Mouse (Mus musculus): ENCODE measurements around the gene Ets1.

The Ets1 gene

DNA sequence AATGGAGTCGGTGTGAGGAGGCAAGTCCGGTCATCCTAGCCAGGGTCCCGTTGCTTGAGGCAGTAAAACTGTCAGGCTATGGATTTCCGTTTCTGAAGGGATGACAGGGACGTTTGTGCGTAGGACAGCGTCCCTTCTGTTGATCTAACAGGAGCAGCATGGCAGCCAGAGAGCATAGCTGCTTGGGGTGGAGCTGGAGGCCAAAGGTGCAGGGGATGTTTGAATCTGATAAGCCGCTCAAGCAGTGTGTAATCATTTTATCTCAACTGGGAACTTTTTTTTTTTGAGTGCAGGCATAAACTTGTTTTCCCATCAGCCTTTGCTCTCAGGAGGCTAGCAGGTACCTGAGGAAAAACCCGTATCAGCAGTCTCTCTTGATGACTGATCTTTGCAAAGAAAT is 95.8 kb downstream of the Ets1 start:
- DNase-seq: no peak

DNA sequence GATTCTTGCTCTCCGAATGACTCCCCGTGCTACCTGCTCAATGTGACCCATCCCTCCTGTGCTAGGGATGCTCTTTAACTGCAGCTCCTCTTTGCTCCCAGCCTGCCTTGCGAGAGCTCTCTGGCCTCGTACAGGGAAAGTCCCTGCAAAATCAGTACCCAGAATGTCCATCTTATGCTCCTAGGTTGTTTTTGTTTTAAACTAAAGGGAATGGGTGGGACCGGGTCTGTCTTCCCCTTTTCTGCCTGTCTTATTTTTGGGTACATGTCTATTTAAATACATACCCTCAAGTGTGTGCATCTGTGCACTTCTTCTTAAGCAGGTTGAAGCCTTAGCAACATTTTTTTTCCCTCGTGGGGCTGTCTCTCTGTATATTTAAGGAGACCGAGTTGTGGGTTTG is 99.0 kb downstream of the Ets1 start:
- DNase-seq: no peak

DNA sequence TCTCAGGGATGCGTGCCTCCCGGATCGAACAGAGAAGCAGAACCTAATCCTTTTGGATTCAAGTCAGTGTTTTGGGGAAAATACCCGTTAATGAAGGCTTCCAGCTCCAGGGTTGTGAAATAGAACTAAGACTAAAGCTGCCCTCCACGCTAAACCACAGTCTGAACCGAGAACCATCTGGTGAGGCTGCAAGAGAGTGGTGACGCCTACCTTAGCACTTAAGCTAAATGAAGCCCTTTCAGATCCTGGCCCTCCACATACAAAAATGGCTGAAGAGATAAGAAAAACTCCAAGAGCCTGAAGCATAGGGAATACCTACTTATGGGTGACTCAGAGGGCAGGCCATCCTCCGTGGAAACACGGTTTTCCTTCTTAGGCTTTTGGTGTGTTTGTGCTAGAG is 100.0 kb downstream of the Ets1 start:
- DNase-seq: no peak

DNA sequence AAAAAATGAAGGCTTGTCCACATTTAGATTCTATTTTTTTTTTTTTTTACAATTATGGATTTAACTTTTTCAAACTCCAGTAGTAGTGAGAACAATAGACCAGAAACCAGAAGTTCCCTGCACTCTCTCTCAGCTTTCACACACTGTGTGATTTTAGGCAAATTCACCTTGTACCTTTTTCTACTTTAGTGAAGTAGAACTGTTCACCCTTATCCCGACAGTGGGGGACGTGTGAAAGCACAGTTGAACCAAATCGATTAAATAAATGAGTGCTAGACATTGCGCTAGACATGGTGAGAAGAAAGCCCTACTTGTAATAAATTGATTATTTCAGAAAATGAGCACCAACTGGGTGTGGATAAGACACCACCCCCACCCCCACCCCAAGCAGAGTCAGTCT is 104.0 kb downstream of the Ets1 start:
- no peak for DNase-seq

DNA sequence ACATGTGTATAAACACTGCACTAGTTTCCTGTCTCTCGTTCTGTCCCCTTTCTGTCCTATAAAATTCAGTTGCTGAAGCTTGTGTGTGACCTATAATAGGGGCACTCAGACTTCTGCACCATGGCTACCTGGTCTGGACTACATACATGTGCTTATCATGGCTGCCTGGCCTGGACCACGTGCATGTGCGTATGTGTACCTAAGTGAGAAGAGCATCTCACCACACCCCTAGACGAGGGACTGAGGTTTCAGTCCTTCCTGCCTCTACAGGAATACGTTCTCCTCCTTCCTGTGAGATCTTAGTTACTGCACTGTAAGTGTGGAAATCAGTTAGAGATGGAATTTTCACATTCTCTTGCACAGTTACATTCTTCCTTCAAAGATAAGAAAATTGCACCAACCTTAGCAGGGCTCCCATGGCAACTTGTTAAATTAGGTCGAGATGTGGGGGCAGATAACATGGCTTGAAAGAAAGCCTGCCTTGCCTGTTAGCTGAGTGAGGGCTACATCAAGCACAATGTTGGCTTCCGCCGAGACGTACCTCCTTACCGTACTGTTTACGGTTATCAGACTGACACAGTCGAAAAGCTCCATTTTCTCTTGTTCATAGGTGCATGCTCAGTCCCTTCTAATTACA is 104.8 kb downstream of the Ets1 start:
- DNase-seq: no peak

DNA sequence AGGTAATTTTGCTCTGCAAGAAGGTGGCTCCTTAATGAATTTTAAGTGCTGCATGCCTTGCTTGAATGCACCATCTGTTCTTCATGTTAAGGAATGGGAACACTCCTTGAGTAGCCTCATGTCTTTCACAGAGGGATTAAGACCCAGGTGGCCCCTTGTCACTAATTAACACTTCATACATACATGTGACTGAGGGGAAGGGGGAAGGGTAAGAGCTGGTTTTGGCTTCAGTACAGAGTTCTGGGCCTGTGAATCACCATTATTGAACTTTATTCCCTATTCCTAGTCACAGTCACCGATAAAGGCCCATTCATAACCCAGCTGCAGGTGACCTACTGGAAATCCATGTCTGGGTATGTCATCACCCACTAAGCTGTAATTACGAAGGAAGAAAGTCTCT is 105.7 kb downstream of the Ets1 start:
- DNase-seq: no peak

DNA sequence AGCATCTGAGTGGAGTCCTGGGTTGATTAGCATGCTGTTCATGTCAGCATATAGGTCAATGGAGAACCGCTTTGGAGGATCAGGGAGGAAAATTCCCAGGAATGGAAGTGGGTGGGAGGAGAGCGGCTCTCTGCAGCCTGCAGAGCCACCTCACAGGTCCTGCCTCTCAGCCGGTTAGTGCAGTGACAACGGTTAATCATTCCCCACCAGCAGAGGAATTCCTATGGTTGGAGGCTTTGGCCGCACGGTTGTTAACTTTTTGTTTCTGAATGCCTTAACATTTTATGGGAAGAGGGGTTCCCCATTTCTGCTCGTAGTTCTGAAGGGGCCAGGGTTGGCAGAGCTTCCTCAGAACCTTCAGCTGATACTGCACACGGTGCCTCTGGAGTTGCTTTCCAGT is 107.1 kb downstream of the Ets1 start:
- peak; percentile 62 for DNase-seq

DNA sequence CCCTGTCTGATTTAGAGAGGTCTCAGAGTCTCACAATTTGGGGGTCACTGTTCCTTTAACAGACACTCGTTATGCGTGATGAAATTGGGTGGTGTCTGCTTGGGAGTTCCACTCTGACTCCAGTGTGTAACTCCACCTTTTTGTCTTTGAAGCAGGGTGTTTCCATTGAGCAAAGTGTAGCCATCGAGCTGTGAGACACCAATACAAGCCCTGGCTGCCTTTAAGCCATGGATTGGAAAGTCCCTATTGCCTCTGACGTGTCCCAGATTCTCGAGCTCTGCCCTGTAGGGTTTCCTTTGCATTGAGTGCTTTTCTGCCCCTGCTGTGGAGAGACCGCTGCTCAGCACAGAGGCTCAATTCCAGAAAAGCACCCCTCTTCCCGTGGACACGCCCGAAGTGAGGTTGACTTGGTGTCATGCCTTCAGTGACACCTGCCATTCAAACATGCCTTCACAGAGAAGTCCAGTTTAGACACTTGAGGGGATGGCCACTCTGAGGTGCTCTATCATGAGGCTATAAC is 107.7 kb downstream of the Ets1 start:
- no peak for DNase-seq

DNA sequence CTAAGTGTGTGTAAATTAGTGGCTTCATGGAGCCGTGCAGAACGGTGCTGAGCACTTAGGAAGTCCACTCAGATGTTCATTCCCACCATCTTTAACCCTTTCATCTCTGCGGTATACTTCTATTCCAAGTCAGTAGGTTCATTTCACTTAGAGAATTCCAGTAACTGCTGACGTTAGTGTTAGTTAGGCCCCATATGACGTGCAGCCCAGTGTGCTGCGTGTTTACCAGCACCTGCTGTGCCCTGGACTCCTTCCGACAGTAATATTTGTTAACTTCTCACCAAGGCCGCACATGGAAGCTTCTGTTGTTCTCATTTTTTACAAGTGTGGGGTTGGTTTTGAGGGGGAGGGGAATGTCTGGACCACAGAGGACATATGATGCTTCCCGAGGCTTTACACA is 108.3 kb downstream of the Ets1 start:
- no peak for DNase-seq

DNA sequence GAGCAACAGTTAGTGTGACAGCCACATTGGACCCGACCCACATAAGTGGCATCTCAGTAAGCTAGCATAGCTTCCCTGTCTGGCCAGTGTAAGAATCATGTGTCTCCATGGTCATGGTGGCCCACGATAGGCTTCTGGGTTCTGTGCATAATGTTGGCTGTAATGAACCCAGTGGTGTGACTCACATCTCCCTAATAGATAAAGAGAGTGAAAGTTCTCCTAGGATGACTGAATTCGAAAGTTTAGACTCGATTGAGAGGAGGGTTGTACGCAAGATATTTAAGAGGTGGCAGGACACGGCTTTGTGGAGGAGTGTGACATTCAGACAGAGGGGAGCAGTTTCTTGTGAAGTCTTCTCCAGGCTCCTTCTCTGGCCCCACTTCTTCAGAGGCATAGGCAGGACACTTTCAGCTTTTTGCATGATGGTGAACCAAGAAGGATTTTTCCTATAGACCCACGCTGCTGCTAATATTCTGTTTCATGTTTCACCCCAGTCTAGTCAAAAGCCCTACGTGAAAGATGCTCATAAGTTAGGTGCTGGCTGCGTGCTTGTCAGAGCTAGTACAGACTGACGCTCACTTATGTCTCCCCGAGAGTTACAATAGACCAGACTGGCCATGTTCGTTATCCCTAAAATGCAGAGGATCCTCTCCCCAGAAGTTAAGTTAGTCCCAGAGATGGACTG is 109.2 kb downstream of the Ets1 start:
- DNase-seq: no peak

DNA sequence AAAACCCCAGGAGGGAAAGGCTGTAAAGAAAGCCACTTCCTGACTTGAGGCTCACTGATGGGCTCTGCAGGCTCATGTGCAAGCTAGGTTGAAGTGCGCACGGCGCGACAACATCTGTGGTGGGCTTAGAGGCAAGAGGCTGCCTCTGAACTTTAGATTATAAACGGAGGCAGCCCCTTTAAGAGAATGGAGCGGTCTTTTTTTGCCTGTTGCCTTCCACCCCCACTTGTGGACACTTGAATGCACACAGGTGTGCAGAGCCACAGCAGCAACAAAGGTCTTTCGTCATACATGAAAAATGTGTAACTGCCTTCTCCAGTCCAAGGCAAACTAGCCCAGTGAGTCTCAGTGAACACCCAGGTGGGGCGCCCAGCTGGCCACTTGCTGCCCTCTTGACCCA is 110.0 kb downstream of the Ets1 start:
- DNase-seq: no peak

DNA sequence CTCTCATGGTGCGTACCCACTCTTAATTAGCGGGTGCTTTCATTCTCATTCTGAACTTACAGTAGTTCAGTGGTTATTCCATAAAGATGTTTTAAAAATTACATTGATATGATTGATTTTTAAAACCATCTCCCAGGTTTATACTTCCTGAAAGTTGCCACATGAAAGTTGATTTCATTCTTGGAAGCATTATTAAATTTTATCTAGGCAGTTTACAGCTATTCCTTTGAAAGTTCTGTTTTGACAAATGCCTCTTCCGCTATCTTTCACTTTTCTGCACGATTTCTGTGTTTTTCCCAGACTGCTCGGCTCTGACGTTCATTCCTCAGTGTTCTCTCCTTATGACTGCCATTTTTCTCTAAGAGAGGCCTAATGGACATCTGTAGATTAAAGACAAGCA is 110.6 kb downstream of the Ets1 start:
- DNase-seq: no peak

DNA sequence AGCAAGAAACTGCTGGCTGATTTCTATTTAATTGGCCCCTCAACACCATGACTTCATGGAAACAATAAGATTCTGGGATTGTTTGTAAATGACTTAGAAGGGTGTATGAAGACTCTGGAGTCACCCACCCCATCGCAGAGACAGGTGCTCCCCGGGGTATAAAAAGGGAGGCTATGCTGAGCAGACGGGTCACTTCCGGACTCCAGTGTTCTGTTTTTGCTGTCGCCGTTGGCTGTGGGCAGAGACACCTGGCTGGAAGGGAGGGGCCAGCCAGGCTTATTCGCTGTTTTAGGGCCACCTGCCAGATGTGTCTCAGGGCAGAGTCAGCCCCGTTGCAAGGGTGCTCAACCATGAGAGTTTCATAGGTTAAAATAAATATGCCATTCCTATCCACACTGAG is 111.6 kb downstream of the Ets1 start:
- DNase-seq: peak; percentile 41

DNA sequence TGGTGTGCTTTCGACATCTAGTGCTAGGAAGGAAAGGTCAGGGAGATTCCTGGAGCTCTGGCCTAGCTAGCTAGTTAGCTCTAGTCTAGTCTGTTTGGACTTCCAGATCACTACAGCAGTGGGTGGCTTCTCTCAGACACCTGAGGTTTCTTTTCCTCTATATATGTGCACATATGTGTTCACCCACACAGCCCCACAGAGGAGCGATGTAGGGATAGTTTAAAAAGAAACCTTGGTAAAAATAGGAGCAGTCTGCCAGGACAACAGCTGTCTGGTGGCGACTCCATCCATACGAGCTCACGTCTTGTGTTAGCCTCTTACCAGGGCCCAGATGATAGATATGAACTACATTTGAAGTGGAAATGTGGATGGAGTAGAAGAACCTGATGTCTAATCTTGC is 112.5 kb downstream of the Ets1 start:
- no peak for DNase-seq

DNA sequence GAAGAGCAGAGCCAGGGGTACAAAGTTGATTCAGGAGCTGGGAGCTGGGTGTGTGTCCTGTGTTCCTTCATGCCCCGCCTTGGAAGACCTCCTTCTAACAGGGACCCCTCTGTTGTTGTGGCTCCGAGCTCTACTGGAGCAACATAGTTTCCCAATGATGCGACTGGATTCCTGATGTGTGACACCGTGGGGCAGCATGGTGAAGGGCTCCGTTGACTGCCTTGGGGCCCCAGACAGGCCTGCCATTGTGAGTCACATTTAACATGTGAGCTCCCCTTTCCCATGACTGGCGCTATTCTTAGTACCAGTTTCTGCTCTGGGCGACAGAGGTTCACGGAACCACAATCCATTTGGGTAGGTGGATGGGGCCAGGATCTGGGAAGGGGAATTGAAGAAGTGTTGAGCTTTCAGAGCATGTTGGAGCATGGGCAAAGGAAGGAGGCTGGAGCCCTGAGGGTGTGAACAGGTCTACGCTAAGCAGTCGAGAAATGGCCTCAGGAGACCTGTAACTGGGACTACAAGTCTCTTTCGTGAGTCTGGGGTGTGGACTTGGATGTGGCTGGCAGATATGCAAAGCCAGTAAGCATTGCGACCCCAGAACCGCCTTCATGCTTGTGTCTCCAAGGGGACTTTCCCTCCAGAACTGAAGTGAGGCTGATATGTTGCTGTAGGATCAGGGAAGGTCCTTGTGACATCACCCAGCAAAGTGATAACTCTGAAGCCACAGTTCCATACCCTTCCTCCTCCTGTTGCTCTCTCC is 113.9 kb downstream of the Ets1 start:
- no peak for DNase-seq

DNA sequence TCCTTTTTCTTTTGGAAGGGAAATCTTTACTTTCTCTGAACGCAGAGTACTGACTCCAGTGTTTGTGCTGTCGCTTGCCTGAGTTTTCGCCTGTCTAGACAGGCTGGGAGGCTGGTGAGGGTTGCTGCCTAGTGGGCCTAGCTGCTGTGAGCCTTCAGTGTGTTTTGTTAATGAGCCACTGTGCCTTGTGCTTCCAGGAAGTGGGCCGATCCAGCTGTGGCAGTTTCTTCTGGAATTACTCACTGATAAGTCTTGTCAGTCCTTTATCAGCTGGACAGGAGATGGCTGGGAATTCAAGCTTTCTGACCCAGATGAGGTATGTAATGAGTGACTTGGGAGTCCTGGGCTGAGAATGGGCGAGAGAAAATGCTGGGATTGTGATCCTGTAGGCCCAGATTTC is 116.6 kb downstream of the Ets1 start:
- DNase-seq: no peak

DNA sequence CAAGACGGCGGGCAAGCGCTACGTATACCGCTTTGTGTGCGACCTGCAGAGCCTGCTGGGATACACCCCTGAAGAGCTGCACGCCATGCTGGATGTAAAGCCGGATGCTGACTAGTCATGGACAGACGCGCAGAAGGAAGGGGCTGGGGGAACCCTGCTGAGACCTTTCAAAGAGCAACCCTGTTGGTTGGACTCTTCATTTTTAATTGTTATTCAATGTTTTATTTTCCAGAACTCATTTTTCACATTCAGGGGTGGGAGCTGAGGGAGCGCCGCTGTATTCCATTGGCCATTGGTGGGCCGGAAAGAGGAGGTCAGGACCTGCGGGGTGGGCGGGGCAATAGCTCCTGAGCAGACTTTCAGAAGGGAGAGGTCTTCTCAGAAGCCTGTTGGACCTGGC is 118.3 kb downstream of the Ets1 start:
- no peak for DNase-seq

DNA sequence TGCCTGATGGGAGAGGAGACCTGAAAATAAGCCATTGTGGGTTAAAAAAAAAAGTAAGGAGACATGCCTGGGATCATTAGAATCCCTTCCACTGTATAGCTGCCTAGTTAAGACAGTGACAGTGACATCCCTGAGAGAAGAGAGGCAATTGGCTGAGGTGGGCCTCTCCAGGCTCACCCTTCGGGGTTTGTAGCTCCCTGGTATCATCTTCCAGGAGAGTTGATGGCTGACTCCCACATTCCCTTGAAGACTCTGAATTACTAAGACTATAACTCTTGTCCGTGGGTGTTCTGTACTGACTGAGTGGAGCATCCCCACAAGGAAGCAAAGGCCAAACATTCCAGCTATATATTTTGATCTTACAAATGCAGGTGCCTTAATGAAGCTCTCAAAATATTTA is 120.0 kb downstream of the Ets1 start:
- DNase-seq: no peak

DNA sequence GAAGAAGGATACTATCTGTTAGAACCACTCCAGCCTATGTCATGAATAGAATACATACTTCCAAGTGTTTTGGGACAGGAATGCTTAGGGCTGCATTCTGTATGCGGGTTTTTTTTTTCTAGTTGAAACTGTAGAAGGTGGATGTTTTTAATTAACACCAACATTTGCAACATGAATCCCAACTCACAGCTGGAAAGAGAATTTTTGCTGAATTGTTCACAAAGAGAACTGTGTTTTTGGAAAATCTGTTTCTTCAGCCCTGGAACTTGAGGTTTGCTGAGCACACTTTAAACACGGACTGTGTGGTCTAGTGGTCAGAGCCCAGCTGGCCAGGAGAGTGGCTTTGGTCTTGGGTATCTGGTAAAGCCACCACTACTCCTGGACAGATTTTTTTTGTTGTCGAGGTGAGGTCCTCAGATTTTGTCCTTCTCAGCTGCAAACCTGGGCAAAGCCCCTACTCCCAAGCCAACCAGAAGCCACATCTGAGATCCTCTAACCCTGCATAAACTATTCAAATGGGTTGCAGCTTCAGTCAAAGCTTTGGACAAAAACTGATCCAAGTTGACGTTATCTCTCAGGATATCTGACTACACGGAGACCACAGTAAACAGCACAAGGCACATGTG is 122.4 kb downstream of the Ets1 start:
- no peak for DNase-seq

DNA sequence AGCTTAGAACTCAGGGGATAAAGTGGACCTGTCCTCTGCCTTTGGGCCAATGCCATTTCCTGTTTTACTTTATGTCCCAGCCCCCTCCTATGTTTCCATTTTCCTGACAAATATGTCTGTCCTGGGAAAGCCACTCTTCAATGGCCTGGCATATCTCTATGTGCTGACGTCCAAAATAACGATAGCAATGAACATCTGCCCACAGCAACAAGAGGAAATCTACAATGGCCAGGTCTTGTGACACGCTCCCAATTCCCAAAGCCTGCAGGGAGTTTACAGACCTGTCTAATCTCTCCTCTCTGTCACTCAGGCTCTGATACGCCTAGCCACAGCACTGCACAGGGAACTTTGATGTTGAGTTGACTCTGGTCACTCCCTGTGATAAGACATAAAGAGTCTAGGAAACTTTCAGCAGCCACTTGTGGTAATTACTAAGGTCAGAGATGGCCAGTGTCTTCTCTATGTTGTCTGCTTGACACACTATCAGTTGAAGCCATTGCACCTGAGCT is 124.7 kb downstream of the Ets1 start:
- no peak for DNase-seq

DNA sequence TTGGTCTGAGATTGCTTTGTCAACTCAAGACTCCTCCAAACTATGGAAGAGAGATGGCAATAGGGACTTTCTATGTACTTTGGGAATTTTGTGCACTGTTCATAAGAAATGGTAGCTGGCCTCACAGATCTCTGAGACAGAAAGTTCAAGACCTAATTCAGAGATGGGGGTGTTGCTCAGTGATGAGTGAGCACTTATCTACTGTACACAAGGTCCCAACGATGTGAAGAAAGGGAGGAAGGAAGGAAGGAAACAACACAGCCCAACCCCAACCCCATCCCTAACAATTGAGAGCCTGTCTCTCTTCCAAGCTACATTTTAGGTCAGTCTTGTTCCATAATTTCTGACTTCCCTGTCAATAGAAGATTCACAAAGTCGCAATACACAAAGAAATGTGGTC is 125.3 kb downstream of the Ets1 start:
- DNase-seq: no peak

DNA sequence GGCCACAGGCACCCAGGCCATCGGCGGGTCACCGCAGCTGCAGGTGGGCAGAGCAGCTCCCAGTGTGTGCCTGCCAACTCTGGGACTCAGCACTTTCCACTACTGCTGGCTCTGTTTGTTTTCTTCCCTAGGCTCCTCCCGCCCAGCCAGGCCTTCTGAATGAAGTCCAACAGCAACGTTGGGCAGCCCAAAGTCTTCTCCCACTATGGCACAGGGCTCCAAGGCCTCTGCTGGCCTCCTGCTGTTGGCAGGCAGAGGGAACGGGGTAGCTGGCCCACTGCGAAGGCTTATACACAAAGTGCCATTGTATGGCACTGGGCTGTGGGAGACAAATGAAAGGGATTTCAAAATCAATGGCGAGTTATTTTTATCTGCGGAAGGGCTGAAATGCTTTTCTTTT is 128.4 kb downstream of the Ets1 start:
- no peak for DNase-seq

DNA sequence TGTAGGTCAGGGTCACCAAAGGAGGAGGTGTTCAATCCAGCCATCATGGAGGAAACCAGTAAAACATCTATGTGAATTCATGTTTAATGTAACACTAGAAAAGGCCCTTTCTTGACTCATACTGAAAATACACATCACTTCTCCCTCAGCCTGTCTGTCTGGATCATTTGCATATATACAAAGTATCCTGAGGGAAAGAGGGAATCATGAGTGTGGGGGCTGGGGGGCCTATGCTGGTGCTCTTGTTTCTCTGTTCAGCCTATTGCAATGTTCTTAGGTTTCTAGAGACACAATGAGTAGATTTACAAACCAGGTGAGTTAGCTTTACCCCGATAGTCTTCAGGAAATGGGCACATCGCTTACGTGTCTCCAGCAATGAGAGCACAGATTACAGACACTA is 129.1 kb downstream of the Ets1 start:
- no peak for DNase-seq

DNA sequence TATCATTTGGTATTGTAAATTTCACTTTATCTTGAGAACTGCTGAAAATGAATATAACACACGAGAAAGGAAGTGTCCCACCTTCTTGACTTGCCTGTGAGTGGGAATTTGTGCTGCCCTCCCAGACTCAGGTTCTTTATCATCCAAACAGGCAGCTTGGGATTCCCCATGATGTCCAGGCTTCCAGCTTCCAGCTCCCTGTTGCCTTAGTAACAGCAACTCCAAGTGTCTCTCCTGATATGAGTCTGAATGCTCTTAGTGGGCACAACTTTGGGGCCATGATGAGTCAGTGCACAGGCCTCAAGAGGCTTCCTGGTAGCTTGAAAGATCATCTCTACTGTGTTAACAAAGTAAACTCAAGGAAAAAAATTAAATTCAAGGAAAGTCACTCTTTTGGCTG is 142.8 kb downstream of the Ets1 start:
- DNase-seq: no peak

Data from kidney, postnatal 10 days (tissue).